Comparison of ENCODE assay signal across 8 mouse cellular contexts in genomic region chr7:46957831-46958691, GRCm38 (mm10). TPM values are rescaled to one million over a fixed set of nuclear protein-coding genes. Genes with fewer than 3 reads are reported as not detected.
DNase-seq lines count a peak whose midpoint lies in the region; ATAC-seq and TF ChIP-seq lines count a peak whose summit lies in the region.

Gene Uevld (minus strand): TSS chr7:46958527.

- 2% methylated on average over 51 of the region's 51 CpGs for WGBS in forebrain, embryonic 13.5 days
- WGBS in large intestine, adult 2 months, result under 1% methylated on average over 51 of the region's 51 CpGs
- WGBS in liver, postnatal 0 days (ENCODE audit: insufficient replicate concordance), result under 1% methylated on average over 51 of the region's 51 CpGs
- 2% methylated on average over 50 of the region's 51 CpGs for WGBS in neural tube, embryonic 14.5 days

- no peaks in the 10 kb centered on the region for H3K9me3 ChIP-seq in ES-Bruce4 (replicated peaks; ENCODE audit: control insufficient read depth, insufficient read depth, low read length, poor library complexity, severe bottlenecking)
- H3K9me3 ChIP-seq in forebrain, embryonic 13.5 days (replicated peaks), result no peaks in the 10 kb centered on the region
- H3K9me3 ChIP-seq in liver, postnatal 0 days (ENCODE audit: low read length), result no peaks in the 10 kb centered on the region
- H3K9me3 ChIP-seq in neural tube, embryonic 14.5 days (ENCODE audit: control insufficient read depth, low read length), result no peaks in the 10 kb centered on the region

- peak within 1 kb of the TSS; percentile 63 for H3K9ac ChIP-seq in ES-Bruce4 (ENCODE audit: low read depth, poor library complexity, severe bottlenecking)
- H3K9ac ChIP-seq in forebrain, embryonic 13.5 days, result peak within 1 kb of the TSS; percentile 82
- peak within 1 kb of the TSS; percentile 89 for H3K9ac ChIP-seq in liver, postnatal 0 days (replicated peaks)
- peak within 1 kb of the TSS; percentile 62 for H3K9ac ChIP-seq in neural tube, embryonic 14.5 days (replicated peaks; ENCODE audit: low read depth, low read length)

- H3K27ac ChIP-seq in ES-Bruce4 (ENCODE audit: insufficient read depth, low read length), result peak within 1 kb of the TSS; percentile 31
- H3K27ac ChIP-seq in forebrain, embryonic 13.5 days, result no peak within 1 kb of the TSS
- peak within 1 kb of the TSS; percentile 69 for H3K27ac ChIP-seq in liver, postnatal 0 days (ENCODE audit: low read depth)
- no peak within 1 kb of the TSS for H3K27ac ChIP-seq in neural tube, embryonic 14.5 days (ENCODE audit: low read depth, low read length)

- H3K27me3 ChIP-seq in ES-Bruce4 (ENCODE audit: control insufficient read depth, insufficient read depth, low read length, poor library complexity, severe bottlenecking), result no peaks in the 10 kb centered on the region
- H3K27me3 ChIP-seq in forebrain, embryonic 13.5 days, result peaks cover 16% of the 10 kb centered on the region; the same call in 1 of the 2 replicates
- H3K27me3 ChIP-seq in liver, postnatal 0 days (ENCODE audit: insufficient read depth, low read length), result no peaks in the 10 kb centered on the region
- no peaks in the 10 kb centered on the region for H3K27me3 ChIP-seq in neural tube, embryonic 14.5 days (ENCODE audit: control insufficient read depth, insufficient read depth, low read length)

- peaks cover 2% of the 10 kb centered on the region for H3K4me1 ChIP-seq in ES-Bruce4 (ENCODE audit: control insufficient read depth, insufficient read depth, low read length)
- H3K4me1 ChIP-seq in forebrain, embryonic 13.5 days, result peaks cover 24% of the 10 kb centered on the region
- peaks cover 16% of the 10 kb centered on the region for H3K4me1 ChIP-seq in liver, postnatal 0 days (ENCODE audit: insufficient read depth)
- H3K4me1 ChIP-seq in neural tube, embryonic 14.5 days (ENCODE audit: control insufficient read depth, insufficient read depth, low read length), result peaks cover 7% of the 10 kb centered on the region

- no peak for TF ChIP-seq CTCF in ES-Bruce4 (IDR thresholded peaks at IDR 0.05; ENCODE audit: low read depth, low read length)
- peak; percentile 41 for TF ChIP-seq CTCF in liver, postnatal 0 days (IDR thresholded peaks at IDR 0.05; ENCODE audit: low read depth)

- TF ChIP-seq POLR2A in ES-Bruce4 (IDR thresholded peaks at IDR 0.05; ENCODE audit: insufficient read depth, low read length), result peak; percentile 64

- peak; percentile 75; the same call in 1 of the 2 replicates for TF ChIP-seq EP300 in ES-Bruce4 (IDR thresholded peaks at IDR 0.05; ENCODE audit: insufficient read depth, low read depth, low read length)
- TF ChIP-seq EP300 in liver, postnatal 0 days (IDR thresholded peaks at IDR 0.05; ENCODE audit: low read depth), result no peak; the same call in 1 of the 2 replicates

- intact Hi-C loops in heart, postnatal 10 days (cut with DNase I), result no loop called here

- peaks cover 17% of the 10 kb centered on the region for H3K36me3 ChIP-seq in ES-Bruce4 (ENCODE audit: control insufficient read depth, insufficient read depth, low read length, poor library complexity, severe bottlenecking)
- H3K36me3 ChIP-seq in forebrain, embryonic 13.5 days (ENCODE audit: poor library complexity, severe bottlenecking), result peaks cover 21% of the 10 kb centered on the region
- peaks cover 14% of the 10 kb centered on the region for H3K36me3 ChIP-seq in liver, postnatal 0 days (replicated peaks; ENCODE audit: insufficient read depth, low read length)
- H3K36me3 ChIP-seq in neural tube, embryonic 14.5 days (ENCODE audit: control insufficient read depth, insufficient read depth, low read length), result peaks cover 11% of the 10 kb centered on the region

- H3K4me3 ChIP-seq in ES-Bruce4 (ENCODE audit: low read depth, low read length), result peak within 1 kb of the TSS; percentile 88
- H3K4me3 ChIP-seq in forebrain, embryonic 13.5 days, result peak within 1 kb of the TSS; percentile 76
- peak within 1 kb of the TSS; percentile 95 for H3K4me3 ChIP-seq in liver, postnatal 0 days (ENCODE audit: low read depth, low read length)
- H3K4me3 ChIP-seq in neural tube, embryonic 14.5 days (ENCODE audit: low read depth, low read length), result peak within 1 kb of the TSS; percentile 60

- ATAC-seq in cerebellum, adult (ENCODE audit: insufficient number of reproducible peaks, low FRiP score, low TSS enrichment), result peak; percentile 91
- peak; percentile 93 for ATAC-seq in forebrain, embryonic 13.5 days
- ATAC-seq in liver, postnatal 0 days, result peak; percentile 98
- ATAC-seq in neural tube, embryonic 14.5 days (ENCODE audit: low read depth), result peak; percentile 94

- peak; percentile 96 to 97 for DNase-seq in heart, postnatal 10 days
- peak; percentile 89 for DNase-seq in large intestine, adult 2 months (ENCODE audit: low read depth, low spot score)
- DNase-seq in liver, postnatal 0 days, result peak; percentile 97
- DNase-seq in testis, postnatal 10 days (ENCODE audit: low spot score), result peak; percentile 94

- peak within 1 kb of the TSS; percentile 85 for H3K4me2 ChIP-seq in forebrain, embryonic 13.5 days
- H3K4me2 ChIP-seq in liver, postnatal 0 days (ENCODE audit: low read depth, low read length), result peak within 1 kb of the TSS; percentile 99
- peak within 1 kb of the TSS; percentile 82 for H3K4me2 ChIP-seq in neural tube, embryonic 14.5 days (ENCODE audit: low read depth, low read length)

RNA-seq across cellular contexts. Expression of gene Uevld, which starts in this region (rescaled TPM):
- 56.6 and 64.5 TPM in 2 replicates for polyA plus RNA-seq in ES-Bruce4 (2011; ENCODE audit: insufficient read depth, insufficient read length, low read depth, missing spikeins)
- 9.4 and 10.4 TPM in 2 replicates for polyA plus RNA-seq in forebrain, embryonic 13.5 days (2015; fragmentation: Nextera tagmentation; extraction: Ambion mirVana)
- 10 to 100 TPM; 10.8 to 13.4 TPM for total RNA-seq in heart, postnatal 10 days (2021)
- polyA plus RNA-seq in large intestine, adult 2 months (2012; rRNA removed), result 2.5 and 4.3 TPM in 2 replicates
- 2.6 and 3.2 TPM in 2 replicates for polyA plus RNA-seq in liver, postnatal 0 days (2015; fragmentation: Nextera tagmentation; extraction: Ambion mirVana)
- polyA plus RNA-seq in neural tube, embryonic 14.5 days (2014; fragmentation: Nextera tagmentation; extraction: Ambion mirVana), result 5.2 and 5.5 TPM in 2 replicates

Comparison
In these comparisons a context has a peak if more than half of its experiments do, and no peak if none do; other contexts are left out.
1. H3K27ac ChIP-seq: peak in ES-Bruce4 (single experiment) and liver, postnatal 0 days (single experiment); none in forebrain, embryonic 13.5 days (single experiment) and neural tube, embryonic 14.5 days (single experiment).
2. Peak in every context shown above with its lines, with median percentiles within 50 percentile points of each other: H3K4me3 ChIP-seq, H3K9ac ChIP-seq, ATAC-seq, H3K4me2 ChIP-seq and DNase-seq.